Mouse (Mus musculus) intestine, postnatal 0 days (tissue): ENCODE data around the gene Cadps. TPM values are rescaled to one million over a fixed set of nuclear protein-coding genes. Genes with fewer than 3 reads are reported as not detected.

Experiments used
- ATAC-seq: fragments of 200-750 bp; cut with Nextera tagmentation; 2 replicates; pipeline ENCODE4 v1.8.0; 2017; ENCODE audit warnings: mild to moderate bottlenecking, moderate TSS enrichment, moderate library complexity
- H3K27ac ChIP-seq: fragments of 300-500 bp; sonication (generic); 2 replicates; pipeline ENCODE4 v1.5.1; 2014; ENCODE audit warnings: mild to moderate bottlenecking, low read depth, low read length, moderate library complexity
- H3K27me3 ChIP-seq: fragments of 300-500 bp; sonication (generic); replicated peaks from 2 replicates; pipeline ENCODE4 v1.6.1; 2014; ENCODE audit warnings: low read length, mixed read lengths; ENCODE audit not compliant: control insufficient read depth, insufficient read depth
- H3K36me3 ChIP-seq: fragments of 300-500 bp; sonication (generic); 2 replicates; pipeline ENCODE4 v1.6.1; 2014; ENCODE audit warnings: mild to moderate bottlenecking, moderate library complexity; ENCODE audit not compliant: control insufficient read depth, insufficient read depth
- H3K4me1 ChIP-seq: fragments of 300-500 bp; sonication (generic); replicated peaks from 2 replicates; pipeline ENCODE4 v1.6.1; 2014; ENCODE audit warnings: antibody characterized with exemption, low read length, mixed read lengths; ENCODE audit not compliant: control insufficient read depth, insufficient read depth
- H3K4me2 ChIP-seq: fragments of 300-500 bp; sonication (generic); replicated peaks from 2 replicates; pipeline ENCODE4 v1.6.1; 2014; ENCODE audit warnings: low read depth, mild to moderate bottlenecking, moderate library complexity
- H3K4me3 ChIP-seq: fragments of 300-500 bp; sonication (generic); 2 replicates; pipeline ENCODE4 v1.5.1; 2014; ENCODE audit warnings: low read depth, low read length
- H3K9ac ChIP-seq: fragments of 300-500 bp; sonication (generic); 2 replicates; pipeline ENCODE4 v1.6.1; 2014; ENCODE audit warnings: mild to moderate bottlenecking, low read depth, low read length
- H3K9me3 ChIP-seq: fragments of 300-500 bp; sonication (generic); 2 replicates; pipeline ENCODE4 v1.6.1; 2016; ENCODE audit warnings: mixed run types; ENCODE audit not compliant: control insufficient read depth
- CTCF ChIP-seq: sonication (generic); IDR thresholded peaks from 2 replicates; pipeline ENCODE4 v1.5.1; 2016; ENCODE audit warnings: low read depth, mild to moderate bottlenecking, control low read depth, antibody characterized with exemption, moderate library complexity
- WGBS: fragments of 180-500 bp; shearing (Covaris S2); extraction: QIAGEN DNeasy Blood & Tissue Kit; methylation state at CpG from one replicate; pipeline ENCODE4 v1.1.7; 2014; 5-methylcytosine and 5-hydroxymethylcytosine counted together
- polyA plus RNA-seq: library from polyadenylated mRNA; unstranded; fragments of >200 nt; fragmentation: Nextera tagmentation; extraction: Ambion mirVana; gene quantifications from 2 replicates; pipeline ENCODE4 v1.2.1, GENCODE M21; 2015

Cadps gene
- polyA plus RNA-seq, 1 experiment from 2014 or later, result 0.96 TPM

DNA sequence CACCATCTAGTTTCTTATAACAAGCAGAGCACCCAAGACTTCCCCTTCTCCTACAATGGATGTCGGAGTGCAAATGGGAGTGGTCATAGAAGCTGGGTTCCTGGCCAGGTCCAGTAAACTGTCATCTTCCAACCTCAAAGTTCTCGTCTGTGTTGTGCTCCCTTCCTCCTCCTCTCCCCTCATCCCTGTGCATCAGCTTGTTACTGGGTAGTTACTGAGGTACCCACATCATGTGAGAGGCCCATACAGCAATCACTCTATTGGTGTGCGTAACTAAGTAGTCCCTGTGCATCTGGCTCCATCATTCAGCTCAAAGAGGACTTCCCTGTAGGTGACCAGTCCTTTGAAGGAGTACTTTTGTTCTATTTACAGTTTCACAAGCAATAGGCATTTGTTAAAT is 292.3 kb downstream of the Cadps start:
- Histone ChIP-seq H3K4me3 (no peak overlapping the region), H3K4me2 (no peak overlapping the region), H3K27ac (no peak overlapping the region), H3K36me3 (no peaks in the 10 kb centered on the region), H3K9ac (no peak overlapping the region), H3K4me1 (no peaks in the 10 kb centered on the region), H3K9me3 (no peaks in the 10 kb centered on the region), H3K27me3 (no peaks in the 10 kb centered on the region)
- no peak for ATAC-seq
- WGBS, result 73% methylated on average over 3 of the region's 3 CpGs
- TF ChIP-seq CTCF, result no peak

DNA sequence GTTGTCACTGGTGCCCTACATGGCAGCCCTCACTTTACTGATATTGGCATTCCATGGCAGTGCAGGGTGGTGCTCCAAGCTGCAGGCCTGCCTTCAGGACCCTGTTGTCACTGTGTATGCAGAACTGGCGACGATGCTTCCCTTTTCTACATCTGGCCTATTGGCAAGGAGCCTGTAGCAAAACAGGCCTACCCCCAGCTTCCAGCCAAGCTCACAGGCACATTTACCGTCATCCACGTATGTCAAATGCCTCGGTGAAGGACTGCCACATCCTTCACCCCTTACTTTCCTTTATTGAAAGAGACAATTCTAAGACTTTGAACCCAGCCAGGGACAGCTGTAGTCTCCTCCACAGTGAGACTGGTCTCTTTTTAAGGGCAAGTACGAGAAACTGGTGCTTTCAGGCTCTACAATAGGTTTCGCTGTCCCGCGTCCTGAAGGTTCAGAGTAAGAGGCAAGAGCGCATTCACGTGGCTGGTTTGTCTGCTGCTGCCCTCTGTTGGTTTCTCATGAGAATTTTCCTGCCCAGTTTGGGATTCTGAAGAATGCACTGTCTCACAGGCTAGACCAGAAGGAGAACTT is 292.8 kb downstream of the Cadps start:
- Histone ChIP-seq H3K9me3 (no peaks in the 10 kb centered on the region), H3K27ac (no peak overlapping the region), H3K4me1 (no peaks in the 10 kb centered on the region), H3K4me3 (no peak overlapping the region), H3K9ac (no peak overlapping the region), H3K36me3 (no peaks in the 10 kb centered on the region), H3K27me3 (no peaks in the 10 kb centered on the region), H3K4me2 (no peak overlapping the region)
- ATAC-seq, result 0 out of 2 replicates have a peak, but pooled peaks have one; percentile 25
- WGBS, result 15% methylated on average over 11 of the region's 11 CpGs
- peak; percentile 85 for TF ChIP-seq CTCF

DNA sequence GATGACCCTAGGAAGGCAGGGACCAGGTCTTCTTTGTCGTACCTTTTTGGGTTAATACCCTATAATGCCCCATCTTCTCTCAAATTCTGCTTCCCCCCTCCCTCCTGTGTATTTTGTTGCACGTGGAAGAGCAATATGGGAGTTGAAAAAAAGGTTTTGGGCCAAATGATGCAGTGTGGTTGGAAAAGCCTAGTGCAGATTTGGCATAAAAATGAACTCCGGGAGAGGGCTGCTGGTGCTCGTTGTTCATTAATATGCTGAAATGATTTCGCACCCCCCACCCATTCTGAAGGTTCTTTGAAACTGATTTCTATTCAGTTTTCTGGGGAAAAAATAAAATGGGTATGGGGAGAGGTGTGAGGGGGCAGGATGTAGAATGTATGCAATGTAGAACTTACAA is 295.6 kb downstream of the Cadps start:
- Histone ChIP-seq H3K4me3 (no peak overlapping the region), H3K36me3 (no peaks in the 10 kb centered on the region), H3K9me3 (no peaks in the 10 kb centered on the region), H3K4me2 (no peak overlapping the region), H3K4me1 (no peaks in the 10 kb centered on the region), H3K27ac (no peak overlapping the region), H3K9ac (no peak overlapping the region), H3K27me3 (no peaks in the 10 kb centered on the region)
- no peak for ATAC-seq
- WGBS, result 75% methylated on average over 5 of the region's 5 CpGs
- no peak for TF ChIP-seq CTCF

DNA sequence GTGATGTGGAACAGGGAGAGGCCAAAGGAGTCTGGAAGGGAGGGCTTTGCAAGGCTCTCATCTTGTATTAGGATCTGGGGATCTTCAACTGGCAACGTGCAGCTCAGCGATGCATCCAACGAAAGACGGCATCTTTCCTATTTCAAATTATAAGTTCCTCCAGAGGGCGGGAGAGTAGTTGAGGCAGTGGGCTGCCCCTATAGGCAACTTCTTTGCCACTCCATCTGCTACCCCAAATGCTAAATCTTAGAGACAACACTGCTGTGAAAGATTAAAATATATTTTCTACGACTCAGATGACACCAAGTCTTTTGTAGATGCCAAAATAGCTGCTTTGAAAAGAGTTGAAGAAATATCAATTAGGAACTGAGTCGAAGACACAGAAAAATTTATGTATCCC is 315.9 kb downstream of the Cadps start:
- Histone ChIP-seq H3K27me3 (no peaks in the 10 kb centered on the region), H3K9me3 (no peaks in the 10 kb centered on the region), H3K4me3 (no peak overlapping the region), H3K4me1 (no peaks in the 10 kb centered on the region), H3K4me2 (no peak overlapping the region), H3K9ac (no peak overlapping the region), H3K27ac (no peak overlapping the region), H3K36me3 (no peaks in the 10 kb centered on the region)
- ATAC-seq, result no peak
- no peak for TF ChIP-seq CTCF
- 87% methylated on average over 7 of the region's 7 CpGs for WGBS

DNA sequence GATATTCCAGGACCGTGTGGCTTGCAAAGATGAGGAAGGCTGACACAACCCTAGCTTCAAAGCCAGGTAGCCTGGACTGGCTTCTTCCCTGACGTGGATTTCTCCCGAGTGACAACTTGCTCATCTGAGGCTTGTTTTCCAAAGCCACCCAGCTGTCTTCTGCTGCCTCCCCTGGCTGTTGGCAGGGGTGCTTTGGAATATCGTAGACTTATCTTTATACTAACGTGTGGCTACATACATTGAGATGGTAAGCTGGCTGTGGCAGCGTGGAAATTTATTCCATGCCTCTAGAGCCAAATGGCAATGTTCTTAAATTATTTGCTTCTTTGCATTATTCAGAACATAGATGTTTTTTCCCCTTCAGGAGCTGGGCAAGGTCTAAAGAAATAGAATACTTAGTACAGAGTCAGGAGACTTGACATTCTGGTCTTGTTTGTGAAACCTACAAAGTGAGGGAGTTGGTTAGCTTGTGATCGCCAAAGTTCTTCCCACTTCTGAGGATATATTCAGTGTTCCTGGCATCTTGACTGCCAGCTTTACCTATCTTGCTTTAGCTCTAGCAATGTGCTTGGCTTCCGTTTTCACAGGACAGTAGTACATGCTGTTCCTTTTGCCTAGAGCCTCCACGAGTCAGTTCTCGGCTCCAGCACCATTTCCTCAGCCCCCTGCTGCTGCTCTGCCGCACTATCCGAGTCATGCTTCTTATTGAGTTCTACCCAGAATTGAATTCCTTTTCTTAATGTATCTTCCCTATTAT is 318.5 kb downstream of the Cadps start:
- no peak for ATAC-seq
- WGBS, result 80% methylated on average over 12 of the region's 12 CpGs

DNA sequence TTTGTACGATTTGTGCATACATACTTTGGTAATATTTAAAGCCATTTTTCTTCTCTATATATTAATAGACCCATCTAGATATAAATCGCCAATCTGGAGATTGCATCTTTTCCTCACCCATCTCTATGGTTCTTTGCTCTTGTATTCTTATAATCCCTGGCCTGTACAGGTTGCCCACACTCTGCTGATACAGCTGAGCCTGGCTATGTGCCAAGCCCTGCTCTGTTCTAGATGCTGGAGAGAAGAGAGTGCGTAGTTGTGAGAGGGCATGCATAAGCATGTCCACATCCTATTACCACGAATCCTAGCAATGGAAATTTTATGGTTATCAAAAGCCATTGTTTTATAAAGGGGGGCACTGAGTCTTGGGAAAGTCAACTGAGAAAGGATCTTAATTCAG is 360.7 kb downstream of the Cadps start:
- Histone ChIP-seq H3K27ac (no peak overlapping the region), H3K9ac (no peak overlapping the region), H3K4me3 (no peak overlapping the region), H3K4me1 (no peaks in the 10 kb centered on the region), H3K9me3 (no peaks in the 10 kb centered on the region), H3K36me3 (no peaks in the 10 kb centered on the region), H3K4me2 (no peak overlapping the region), H3K27me3 (0 out of 2 replicates have a peak, but pooled peaks cover 3% of the 10 kb centered on the region)
- WGBS, result 77% methylated on average over 4 of the region's 4 CpGs
- TF ChIP-seq CTCF, result no peak
- no peak for ATAC-seq

More for the DNA sequence above, 318.5 kb downstream of the Cadps start:
- Histone ChIP-seq H3K27me3 (no peaks in the 10 kb centered on the region), H3K9ac (no peak overlapping the region), H3K4me3 (no peak overlapping the region), H3K36me3 (no peaks in the 10 kb centered on the region), H3K4me1 (no peaks in the 10 kb centered on the region), H3K27ac (no peak overlapping the region), H3K9me3 (no peaks in the 10 kb centered on the region), H3K4me2 (no peak overlapping the region)
- no peak for TF ChIP-seq CTCF
